Mouse (Mus musculus) layer of hippocampus, adult 11-12 months (tissue): ENCODE data around the gene Abhd17a.
A peak's percentile ranks its signal among the peaks of the same experiment; 100 is the strongest.

ENCODE experiments used
- DNase-seq: peaks from one replicate; pipeline ENCODE4 v3.0.0; 2022; ENCODE audit warnings: low spot score

Gene Abhd17a

DNA sequence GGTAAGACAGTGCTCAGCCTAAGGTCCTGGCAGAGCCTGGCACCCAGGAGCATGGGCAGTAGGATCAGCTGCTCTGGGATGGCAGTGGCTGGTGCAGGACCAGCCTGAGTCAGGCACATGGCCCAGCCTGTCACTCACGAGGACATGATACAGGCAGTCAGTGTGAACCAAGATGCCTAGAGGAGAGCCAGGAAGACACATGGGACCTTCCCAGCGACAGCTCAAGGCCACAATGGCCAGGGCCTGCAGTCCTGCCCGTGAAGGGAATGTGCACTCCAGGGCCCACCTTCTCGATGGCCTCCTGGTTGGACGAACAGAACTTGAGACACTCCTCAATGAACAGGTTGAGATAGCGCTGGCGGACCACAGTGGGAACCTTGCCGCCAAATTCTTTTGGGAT is 44.6 kb downstream of the Abhd17a start:
- no peak for DNase-seq

DNA sequence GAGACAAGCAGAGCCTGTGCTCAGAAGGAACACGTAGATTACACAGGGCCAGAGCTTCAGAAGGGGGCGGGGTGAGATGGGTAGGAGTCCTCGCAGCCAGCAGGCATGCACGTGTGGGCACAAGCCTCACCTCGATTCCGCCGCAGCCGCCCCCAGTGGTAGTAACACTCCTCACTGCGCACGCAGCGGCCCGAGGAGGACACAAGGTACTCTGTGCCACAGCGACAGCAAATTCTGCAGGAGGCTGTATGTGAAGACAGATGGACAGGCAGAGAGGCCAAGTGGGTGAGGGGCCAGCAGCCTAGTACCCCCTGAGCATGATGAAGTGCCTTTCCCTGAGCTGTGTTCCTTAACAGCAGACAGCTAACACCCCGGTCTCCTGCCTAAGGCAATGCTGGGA is 46.3 kb downstream of the Abhd17a start:
- no peak for DNase-seq

DNA sequence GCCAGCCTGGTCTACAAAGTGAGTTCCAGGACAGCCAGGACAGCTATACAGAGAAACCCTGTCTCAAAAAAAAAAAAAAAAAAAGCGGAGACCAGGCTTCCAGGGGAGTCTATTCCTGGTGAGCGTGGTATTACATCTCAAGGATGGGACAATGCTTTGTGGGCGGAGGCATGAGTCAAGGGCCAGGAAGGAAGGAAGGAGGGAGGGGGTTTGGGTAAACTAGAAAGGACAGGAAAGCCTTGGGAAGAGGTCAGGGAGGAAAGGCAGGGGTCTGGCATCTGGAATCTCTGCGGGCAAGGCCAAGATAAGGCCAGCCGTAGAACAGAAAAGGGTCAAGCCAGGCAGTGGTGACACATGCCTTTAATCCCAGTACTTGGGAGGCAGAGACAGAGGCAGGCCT is 50.6 kb downstream of the Abhd17a start:
- DNase-seq, result no peak

DNA sequence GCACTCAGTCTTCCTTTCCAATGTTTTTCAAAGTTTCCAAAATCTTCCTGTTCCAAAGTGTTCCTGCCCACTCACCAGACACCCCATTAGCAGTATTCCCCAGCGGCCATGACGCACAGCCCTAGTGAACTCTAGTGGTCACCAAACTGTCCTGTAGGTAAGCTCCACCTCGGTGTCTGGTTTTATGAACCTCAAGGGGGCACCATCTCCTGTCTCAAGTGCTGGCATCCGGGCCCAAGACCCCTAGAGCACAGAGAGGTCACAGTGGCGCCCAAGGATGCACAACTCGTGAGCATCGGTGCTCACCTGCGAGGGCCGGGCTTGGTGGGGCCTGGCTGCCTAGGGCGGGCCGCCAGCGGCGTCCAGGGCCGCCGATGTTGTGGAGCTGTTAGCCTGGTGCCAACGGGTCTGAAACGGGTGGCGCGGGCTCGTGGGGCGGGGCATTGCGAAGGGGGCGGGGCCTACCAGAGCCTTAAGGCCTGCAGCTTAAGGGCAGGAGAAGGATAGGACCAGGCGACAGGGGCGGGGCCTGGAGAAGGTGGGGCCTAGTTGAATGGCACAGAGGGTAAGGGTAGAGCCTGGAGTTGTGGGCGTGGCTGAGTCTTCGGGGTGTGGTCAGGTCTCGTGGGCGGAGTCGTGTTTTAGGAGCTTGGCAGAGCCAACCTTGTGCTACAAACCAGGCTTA is 51.3 kb downstream of the Abhd17a start, which contains the start of gene Atp8b3:
Gene Atp8b3 (minus strand): TSS at position 415 of the 685 bp plus-strand sequence.
- DNase-seq, result peak; percentile 45

DNA sequence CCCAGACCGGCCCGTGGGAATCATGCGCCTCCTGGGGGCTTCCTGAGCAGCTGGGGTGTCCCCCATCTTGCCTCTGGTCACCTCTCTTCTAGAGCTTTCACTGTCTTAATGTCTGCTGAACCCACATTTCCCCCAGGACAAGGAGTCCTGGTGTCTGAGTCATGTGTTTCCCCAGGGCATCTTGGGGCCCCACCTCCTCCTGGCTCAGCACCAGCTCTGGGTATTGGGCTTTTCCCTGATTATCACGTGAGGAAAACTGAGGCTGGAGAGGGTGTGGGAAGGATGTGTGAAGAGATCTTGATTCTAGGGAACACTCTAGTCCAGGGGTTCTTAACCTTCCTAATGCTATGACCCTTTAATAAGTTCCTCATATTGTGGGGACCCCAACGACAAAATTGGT is 52.0 kb downstream of the Abhd17a start:
- no peak for DNase-seq

DNA sequence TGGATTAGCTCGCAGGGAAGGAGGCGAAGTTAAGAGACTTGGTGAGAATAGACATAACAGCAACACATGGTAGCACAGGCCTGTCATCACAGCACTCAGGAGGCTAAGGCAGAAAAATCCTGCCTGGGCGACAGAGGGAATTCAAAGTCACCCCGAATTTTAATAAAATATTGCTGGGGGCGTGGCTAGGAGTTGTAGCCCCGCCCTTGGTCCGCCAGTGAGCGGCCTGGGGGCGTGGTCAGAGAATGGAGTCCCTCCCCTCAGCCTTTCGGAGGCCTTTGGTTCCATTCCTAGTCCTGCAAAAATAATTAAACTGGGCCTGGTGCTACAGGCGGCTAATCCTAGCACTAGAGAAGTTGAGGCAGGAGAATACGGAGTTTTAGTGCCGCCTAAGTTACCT is 54.4 kb downstream of the Abhd17a start:
- no peak for DNase-seq

DNA sequence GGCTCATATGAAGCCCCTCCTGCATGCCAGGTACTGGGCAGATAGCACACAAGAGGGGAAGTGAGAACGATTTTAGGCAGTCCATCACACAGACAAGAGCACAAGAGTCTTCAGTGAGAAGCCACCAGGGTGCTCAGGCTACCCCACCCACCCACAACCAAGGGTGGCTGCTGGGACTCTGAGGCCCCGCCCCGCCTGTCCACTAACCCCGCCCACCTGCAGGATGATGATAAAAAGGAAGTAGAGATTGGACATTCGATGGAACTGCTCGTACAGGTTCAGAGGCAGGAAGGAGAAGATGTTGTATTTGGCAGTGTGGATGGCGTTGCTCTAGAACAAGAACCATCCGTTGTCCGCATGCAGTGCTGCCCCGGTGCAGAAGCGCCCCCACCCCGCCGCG is 55.1 kb downstream of the Abhd17a start:
- DNase-seq, result no peak

DNA sequence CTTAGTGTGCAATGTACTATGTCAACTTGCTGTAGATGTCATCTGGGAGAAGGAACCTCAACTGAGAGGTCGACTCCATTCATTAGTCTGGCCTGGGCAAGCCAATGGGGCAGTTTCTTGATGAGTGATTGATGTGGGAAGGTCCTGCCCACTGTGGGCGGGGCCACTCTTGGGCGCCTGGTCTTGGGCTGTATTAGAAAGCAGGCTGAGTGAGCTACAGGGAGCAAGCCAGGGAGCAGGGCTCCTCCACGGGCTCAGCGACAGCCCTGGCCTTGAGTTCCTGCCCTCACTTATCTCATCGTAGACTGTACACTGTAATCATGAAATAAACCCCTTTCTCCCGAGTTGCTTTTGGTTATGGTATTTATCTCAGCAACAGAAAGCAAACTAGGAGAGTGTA is 56.4 kb downstream of the Abhd17a start:
- no peak for DNase-seq
